Mouse (Mus musculus) embryonic fibroblast, embryonic 13.5 days (primary cell): ENCODE data around the gene Ephb1.

Experiments
- CTCF ChIP-seq: IDR thresholded peaks from 2 replicates; pipeline ENCODE4 v1.5.1; 2011; ENCODE audit warnings: mild to moderate bottlenecking, control low read depth, low read length, moderate library complexity, borderline replicate concordance; ENCODE audit not compliant: insufficient read depth
- POLR2A ChIP-seq: IDR thresholded peaks from 2 replicates; pipeline ENCODE4 v1.6.1; 2011; ENCODE audit warnings: low read depth, mild to moderate bottlenecking, control low read depth, low read length, moderate library complexity

DNA sequence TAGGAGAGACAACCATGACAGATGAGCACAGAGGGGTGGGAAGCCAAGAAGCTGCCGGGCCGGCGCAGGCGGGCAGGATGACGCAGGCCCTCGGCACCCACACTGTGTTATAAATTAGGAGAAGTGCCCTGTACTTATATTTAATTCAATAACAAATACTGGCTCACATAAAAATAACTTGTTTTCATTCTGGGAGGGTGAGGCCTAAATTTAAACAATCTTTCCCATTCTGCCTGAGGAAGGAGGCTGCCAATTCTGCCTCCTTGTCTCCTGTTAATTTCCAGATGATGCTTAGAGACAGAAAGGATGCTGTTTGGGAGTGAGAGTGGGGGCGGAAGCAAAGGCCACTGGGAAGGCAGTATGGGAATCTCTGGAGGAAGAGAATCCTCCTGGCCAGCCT lies 215.8 kb downstream of the Ephb1 start:
- no peak for TF ChIP-seq CTCF
- no peak for TF ChIP-seq POLR2A
